Mouse (Mus musculus): ENCODE results near the gene Abcc10.

Gene Abcc10

GRCm38 (mm10) chr17:46284653-46285052, 43.5 kb downstream of the Abcc10 start:
- DNase-seq = no peak

GRCm38 (mm10) chr17:46283911-46284310, 44.2 kb downstream of the Abcc10 start:
- DNase-seq = no peak

- no peak for DNase-seq
These were observed 45.0 kb downstream of the Abcc10 start for GRCm38 (mm10) chr17:46283140-46283539.

- peak; percentile 96 for DNase-seq
These were observed 45.5 kb downstream of the Abcc10 start, which contains the start of gene Tjap1 for GRCm38 (mm10) chr17:46282483-46283123. Tjap1 (minus strand) TSS chr17:46283026.

- no peak for DNase-seq
These were observed 50.0 kb downstream of the Abcc10 start for GRCm38 (mm10) chr17:46278011-46278765.

- no peak for DNase-seq
These were observed 50.6 kb downstream of the Abcc10 start for GRCm38 (mm10) chr17:46277586-46277985.

- DNase-seq = no peak
These were observed 52.6 kb downstream of the Abcc10 start for GRCm38 (mm10) chr17:46275506-46275905.

- DNase-seq = no peak
These were observed 53.1 kb downstream of the Abcc10 start for GRCm38 (mm10) chr17:46275034-46275433.

- DNase-seq = no peak
These were observed 53.7 kb downstream of the Abcc10 start for GRCm38 (mm10) chr17:46274465-46274864.

- no peak for DNase-seq
These were observed 54.3 kb downstream of the Abcc10 start for GRCm38 (mm10) chr17:46273803-46274236.

- peak; percentile 60 for DNase-seq
These were observed 55.5 kb downstream of the Abcc10 start for GRCm38 (mm10) chr17:46272675-46273074.

GRCm38 (mm10) chr17:46272058-46272457, 56.1 kb downstream of the Abcc10 start:
- no peak for DNase-seq

- DNase-seq = peak; percentile 58
These were observed 58.2 kb downstream of the Abcc10 start for GRCm38 (mm10) chr17:46269771-46270534.

- DNase-seq = no peak
These were observed 60.0 kb downstream of the Abcc10 start for GRCm38 (mm10) chr17:46268026-46268720.

- DNase-seq = no peak
These were observed 60.6 kb downstream of the Abcc10 start for GRCm38 (mm10) chr17:46267511-46267910.

- DNase-seq = no peak
These were observed 61.2 kb downstream of the Abcc10 start for GRCm38 (mm10) chr17:46266986-46267385.

- peak; percentile 89 for DNase-seq
These were observed 62.1 kb downstream of the Abcc10 start for GRCm38 (mm10) chr17:46265918-46266618.

- no peak for DNase-seq
These were observed 62.6 kb downstream of the Abcc10 start for GRCm38 (mm10) chr17:46265502-46265901.

GRCm38 (mm10) chr17:46262201-46262694, 65.9 kb downstream of the Abcc10 start:
- DNase-seq = no peak

- DNase-seq = no peak
These were observed 68.5 kb downstream of the Abcc10 start for GRCm38 (mm10) chr17:46259675-46260074.

GRCm38 (mm10) chr17:46258279-46259053, 69.7 kb downstream of the Abcc10 start:
- no peak for DNase-seq
